Mouse (Mus musculus): Measurements from ENCODE around the gene Olfr1045.
"Not testable (repeated sequence)": the region's sequence is repeated elsewhere in the genome, so short reads cannot be mapped to it uniquely, and the experiment has no call there.

The Olfr1045 gene

GRCm38 (mm10) chr2:86202909-86203308 is at the start of gene Olfr1045:
TSS of gene Olfr1045 (minus strand) at chr2:86203009.
- no peak for DNase-seq (ENCODE audit: low spot score in 2 of 2)

GRCm38 (mm10) chr2:86240189-86240588 is 37.4 kb upstream of the Olfr1045 start, which contains the start of gene Olfr1048:
TSS of gene Olfr1048 (minus strand) at chr2:86240289.
- no peak for DNase-seq (ENCODE audit: low spot score in 2 of 2)

- DNase-seq (ENCODE audit: low spot score in 2 of 2): no peak
Observed at GRCm38 (mm10) chr2:86231301-86231700, 28.5 kb upstream of the Olfr1045 start, which contains the start of gene Olfr1047. TSS of gene Olfr1047 (minus strand) at chr2:86231401.

GRCm38 (mm10) chr2:86219214-86219613 is 16.4 kb upstream of the Olfr1045 start, which contains the start of gene Olfr1046:
TSS of gene Olfr1046 (minus strand) at chr2:86219314.
- DNase-seq (ENCODE audit: low spot score in 2 of 2): no peak

- no peak for DNase-seq (ENCODE audit: low spot score in 2 of 2)
Observed at GRCm38 (mm10) chr2:86195863-86196262, 6.9 kb downstream of the Olfr1045 start.

GRCm38 (mm10) chr2:86185583-86185982 is 17.2 kb downstream of the Olfr1045 start, which contains the start of gene Olfr52:
TSS of gene Olfr52 (minus strand) at chr2:86185683.
- DNase-seq (ENCODE audit: low spot score in 2 of 2): no peak

- DNase-seq (ENCODE audit: low spot score in 2 of 2): no peak
Observed at GRCm38 (mm10) chr2:86179950-86180349, 22.9 kb downstream of the Olfr1045 start.

GRCm38 (mm10) chr2:86177720-86178119 is 25.1 kb downstream of the Olfr1045 start, which contains the start of gene Olfr1044:
TSS of gene Olfr1044 (minus strand) at chr2:86177820.
- no peak for DNase-seq (ENCODE audit: low spot score in 2 of 2)

GRCm38 (mm10) chr2:86175422-86175821 is 27.4 kb downstream of the Olfr1045 start:
- DNase-seq (ENCODE audit: low spot score in 2 of 2): not testable (repeated sequence)

GRCm38 (mm10) chr2:86167422-86167821 is 35.4 kb downstream of the Olfr1045 start, which contains the start of gene Olfr1043:
TSS of gene Olfr1043 (minus strand) at chr2:86167522.
- no peak for DNase-seq (ENCODE audit: low spot score in 2 of 2)

- no peak for DNase-seq (ENCODE audit: low spot score in 2 of 2)
Observed at GRCm38 (mm10) chr2:86161738-86162137, 41.1 kb downstream of the Olfr1045 start, which contains the start of gene Olfr1042. TSS of gene Olfr1042 (minus strand) at chr2:86161838.

GRCm38 (mm10) chr2:86146632-86147031 is 56.2 kb downstream of the Olfr1045 start, which contains the start of gene Olfr1040:
TSS of gene Olfr1040 (minus strand) at chr2:86146732.
- no peak for DNase-seq (ENCODE audit: low spot score in 2 of 2)

Data from frontal cortex, postnatal 10 days (tissue).